Mouse (Mus musculus) liver, embryonic 14.5 days (tissue): ENCODE data around the gene Tfip11. TPM values are rescaled to one million over a fixed set of nuclear protein-coding genes. Genes with fewer than 3 reads are reported as not detected.
A peak's percentile ranks its signal among the peaks of the same experiment; 100 is the strongest.

Experiments
- ATAC-seq: fragments of 200-750 bp; cut with Nextera tagmentation; 2 replicates; pipeline ENCODE4 v1.8.0; 2017; ENCODE audit warnings: moderate number of reproducible peaks, mild to moderate bottlenecking, moderate library complexity; ENCODE audit not compliant: insufficient read depth
- DNase-seq, 3 experiments: peaks; one replicate each; pipeline ENCODE4 v3.0.0-alpha.2; 2012 to 2013; ENCODE audit warnings: low read depth in 3 of 3, low spot score in 3 of 3
- H3K27ac ChIP-seq: fragments of 300-500 bp; sonication (generic); 2 replicates; pipeline ENCODE4 v1.5.1; 2014; ENCODE audit warnings: moderate library complexity, mild to moderate bottlenecking, control low read depth, inconsistent platforms
- H3K27me3 ChIP-seq: fragments of 300-500 bp; sonication (generic); 2 replicates; pipeline ENCODE4 v1.6.1; 2014; ENCODE audit warnings: mild to moderate bottlenecking, low read length, moderate library complexity; ENCODE audit not compliant: control insufficient read depth, insufficient read depth
- H3K36me3 ChIP-seq: fragments of 300-500 bp; sonication (generic); replicated peaks from 2 replicates; pipeline ENCODE4 v1.6.1; 2014; ENCODE audit warnings: low read depth; ENCODE audit not compliant: control insufficient read depth, insufficient read depth
- H3K4me1 ChIP-seq, 2 experiments: fragments of 200-500 bp in 1 of 2; fragments of 300-500 bp in 1 of 2; sonication (generic) in 1 of 2; replicated peaks; 2 replicates each; pipeline ENCODE4 v1.6.1; 2012 to 2014; ENCODE audit warnings: antibody characterized with exemption in 1 of 2, inconsistent platforms in 1 of 2, low read length in 1 of 2; ENCODE audit not compliant: control insufficient read depth in 2 of 2, insufficient read depth in 2 of 2
- H3K4me2 ChIP-seq: fragments of 300-500 bp; sonication (generic); 2 replicates; pipeline ENCODE4 v1.6.1; 2014; ENCODE audit warnings: low read depth, mild to moderate bottlenecking, control low read depth, moderate library complexity
- H3K4me3 ChIP-seq, 2 experiments: fragments of 200-500 bp in 1 of 2; fragments of 300-500 bp in 1 of 2; sonication (generic) in 1 of 2; 2 replicates each; pipeline ENCODE4 v1.5.1; 2012 to 2014; ENCODE audit warnings: low read depth in 2 of 2, low read length in 2 of 2, mild to moderate bottlenecking in 2 of 2, control low read depth in 1 of 2, inconsistent platforms in 1 of 2, moderate library complexity in 1 of 2; ENCODE audit not compliant: insufficient read depth in 1 of 2
- H3K9ac ChIP-seq: fragments of 300-500 bp; sonication (generic); replicated peaks from 2 replicates; pipeline ENCODE4 v1.6.1; 2014; ENCODE audit warnings: mild to moderate bottlenecking, control low read depth, moderate library complexity
- H3K9me3 ChIP-seq: fragments of 300-500 bp; sonication (generic); 2 replicates; pipeline ENCODE4 v1.6.1; 2016; ENCODE audit warnings: low read length, mixed read lengths; ENCODE audit not compliant: control insufficient read depth
- CTCF ChIP-seq: IDR thresholded peaks from 2 replicates; pipeline ENCODE4 v1.5.1; 2016; ENCODE audit warnings: antibody characterized with exemption, low read depth, control low read depth
- EP300 ChIP-seq: IDR thresholded peaks from 2 replicates; pipeline ENCODE4 v1.6.1; 2016; ENCODE audit warnings: antibody characterized with exemption, low read depth
- WGBS: fragments of 180-500 bp; shearing (Covaris S2); extraction: QIAGEN DNeasy Blood & Tissue Kit; methylation state at CpG from one replicate; pipeline ENCODE4 v1.1.7; 2014; ENCODE audit not compliant: insufficient replicate concordance; 5-methylcytosine and 5-hydroxymethylcytosine counted together
- polyA plus RNA-seq, 2 experiments: library from polyadenylated mRNA; depleted of rRNA in 1 of 2; stranded (reverse) in 1 of 2; unstranded in 1 of 2; fragments of >200 nt; fragmentation: Nextera tagmentation in 1 of 2; extraction: Ambion mirVana in 1 of 2; gene quantifications; 2 replicates each; pipeline versions ENCODE4 v1.2.1 to v1.2.3; 2012 to 2014

Gene Tfip11
- polyA plus RNA-seq, 2 experiments: 8.0 to 11.6 TPM

- Histone ChIP-seq H3K4me1 (peaks cover 5 to 28% of the 10 kb centered on the region in 2 experiments), H3K4me2 (peak within 1 kb of the TSS; percentile 87), H3K27me3 (no peaks in the 10 kb centered on the region), H3K9ac (peak within 1 kb of the TSS; percentile 85), H3K4me3 (peak within 1 kb of the TSS; percentile 97 to 98), H3K36me3 (peaks cover 11% of the 10 kb centered on the region), H3K9me3 (no peaks in the 10 kb centered on the region), H3K27ac (peak within 1 kb of the TSS; percentile 54)
- 1% methylated on average over 64 of the region's 64 CpGs for WGBS
- DNase-seq (peak in 2 of 3 experiments; percentile 61 to 71), ATAC-seq (peak; percentile 78)
- TF ChIP-seq CTCF (no peak), EP300 (no peak)
These were observed 16.5 kb downstream of the Tfip11 start, which contains the start of the genes Srrd and Hps4 for GRCm38 (mm10) chr5:112342463-112343204. Gene Srrd (minus strand): TSS chr5:112343040. Gene Hps4 (plus strand): TSS chr5:112343083.

- Histone ChIP-seq H3K9ac (peak overlapping the region; percentile 85), H3K9me3 (no peaks in the 10 kb centered on the region), H3K4me1 (peaks cover 5 to 28% of the 10 kb centered on the region in 2 experiments), H3K27ac (peak overlapping the region; percentile 54), H3K27me3 (no peaks in the 10 kb centered on the region), H3K4me2 (peak overlapping the region; percentile 87), H3K36me3 (peaks cover 6% of the 10 kb centered on the region), H3K4me3 (peak overlapping the region; percentile 97 to 98)
- ATAC-seq (peak; percentile 72), DNase-seq (peak in 1 of 3 experiments; percentile 66)
- TF ChIP-seq CTCF: no peak
- no peak for TF ChIP-seq EP300
- WGBS: under 1% methylated on average over 24 of the region's 24 CpGs
These were observed 17.0 kb downstream of the Tfip11 start for GRCm38 (mm10) chr5:112343205-112343595.

- Histone ChIP-seq H3K27me3 (no peaks in the 10 kb centered on the region), H3K27ac (peak overlapping the region; percentile 12; the same call in 1 of the 2 replicates), H3K9ac (no peak overlapping the region), H3K4me1 (peaks cover 5 to 28% of the 10 kb centered on the region in 2 experiments), H3K9me3 (no peaks in the 10 kb centered on the region), H3K36me3 (no peaks in the 10 kb centered on the region), H3K4me3 (no peak overlapping the region), H3K4me2 (peak overlapping the region; percentile 87)
- no peak for TF ChIP-seq EP300
- TF ChIP-seq CTCF: no peak
- 71% methylated on average over 6 of the region's 6 CpGs for WGBS
- no peak for ATAC-seq
- DNase-seq: no peak
These were observed 18.2 kb downstream of the Tfip11 start for GRCm38 (mm10) chr5:112344092-112344960.

GRCm38 (mm10) chr5:112346211-112346965 lies 20.2 kb downstream of the Tfip11 start:
- ATAC-seq (no peak), DNase-seq (no peak)
- no peaks in the 10 kb centered on the region for H3K9me3 ChIP-seq
- WGBS: 50% methylated on average over 16 of the region's 16 CpGs
- H3K9ac ChIP-seq: no peak overlapping the region; the same call in 1 of the 2 replicates
- no peak overlapping the region for H3K27ac ChIP-seq
- H3K4me2 ChIP-seq: no peak overlapping the region
- 0 out of 2 replicates have a peak, but pooled peaks have one; percentile 7 for TF ChIP-seq CTCF
- no peak for TF ChIP-seq EP300
- no peaks in the 10 kb centered on the region for H3K27me3 ChIP-seq
- H3K4me3 ChIP-seq: no peak overlapping the region
- H3K36me3 ChIP-seq: no peaks in the 10 kb centered on the region; the same call in 1 of the 2 replicates
- peaks cover 5 to 28% of the 10 kb centered on the region in 2 experiments for H3K4me1 ChIP-seq
